Mouse (Mus musculus): Measurements from ENCODE around the gene Mrgprd.

The Mrgprd gene

DNA sequence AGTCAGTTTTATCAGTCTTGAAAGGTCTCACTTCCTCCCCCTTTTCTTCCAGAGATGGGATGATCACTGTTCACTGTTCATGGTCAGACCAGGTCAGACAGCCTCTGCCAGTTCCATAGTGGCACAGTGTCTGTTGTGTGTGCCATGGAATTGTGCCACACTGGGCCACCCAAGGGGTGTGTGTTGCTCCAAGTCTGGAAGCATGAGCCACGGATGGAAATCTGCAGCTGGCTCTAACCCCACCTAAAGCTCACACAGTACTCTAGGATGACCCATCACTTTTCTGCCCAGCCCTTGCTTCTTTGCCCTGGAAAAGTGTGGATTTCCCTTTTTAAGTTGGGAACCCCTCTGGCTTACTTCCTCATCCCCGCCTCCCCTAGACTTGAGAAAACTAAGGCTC is 10.5 kb upstream of the Mrgprd start:
- DNase-seq: no peak

DNA sequence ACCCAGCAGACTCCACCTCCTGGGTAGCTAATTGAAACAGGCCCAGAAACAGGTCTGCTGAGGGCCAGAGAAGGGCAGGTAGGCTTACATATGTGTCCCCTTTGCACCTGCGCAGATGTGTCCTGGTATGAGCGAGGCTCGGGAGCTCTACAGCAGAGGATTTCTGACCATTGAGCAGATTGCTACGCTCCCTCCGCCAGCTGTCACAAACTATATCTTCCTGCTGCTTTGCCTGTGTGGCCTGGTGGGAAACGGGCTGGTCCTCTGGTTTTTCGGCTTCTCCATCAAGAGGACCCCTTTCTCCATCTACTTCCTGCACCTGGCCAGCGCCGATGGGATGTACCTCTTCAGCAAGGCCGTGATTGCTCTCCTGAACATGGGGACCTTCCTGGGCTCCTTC is 7.0 kb upstream of the Mrgprd start:
- DNase-seq: peak in 1 of 2 experiments; percentile 52

DNA sequence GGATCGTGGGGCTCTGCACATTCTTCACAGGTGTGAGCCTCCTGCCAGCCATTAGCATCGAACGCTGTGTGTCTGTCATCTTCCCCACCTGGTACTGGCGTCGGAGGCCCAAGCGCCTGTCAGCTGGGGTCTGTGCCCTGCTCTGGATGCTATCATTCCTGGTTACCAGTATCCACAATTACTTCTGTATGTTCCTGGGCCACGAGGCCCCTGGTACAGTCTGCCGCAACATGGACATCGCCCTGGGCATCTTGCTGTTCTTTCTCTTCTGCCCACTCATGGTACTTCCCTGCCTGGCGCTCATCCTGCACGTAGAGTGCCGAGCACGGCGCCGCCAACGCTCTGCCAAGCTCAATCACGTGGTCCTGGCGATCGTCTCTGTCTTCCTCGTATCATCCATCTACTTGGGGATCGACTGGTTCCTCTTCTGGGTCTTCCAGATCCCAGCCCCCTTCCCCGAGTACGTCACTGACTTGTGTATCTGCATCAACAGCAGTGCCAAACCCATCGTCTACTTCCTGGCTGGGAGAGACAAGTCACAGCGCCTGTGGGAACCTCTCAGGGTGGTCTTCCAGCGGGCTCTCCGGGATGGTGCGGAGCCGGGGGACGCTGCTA is 6.5 kb upstream of the Mrgprd start:
- DNase-seq: peak; percentile 77 to 78

DNA sequence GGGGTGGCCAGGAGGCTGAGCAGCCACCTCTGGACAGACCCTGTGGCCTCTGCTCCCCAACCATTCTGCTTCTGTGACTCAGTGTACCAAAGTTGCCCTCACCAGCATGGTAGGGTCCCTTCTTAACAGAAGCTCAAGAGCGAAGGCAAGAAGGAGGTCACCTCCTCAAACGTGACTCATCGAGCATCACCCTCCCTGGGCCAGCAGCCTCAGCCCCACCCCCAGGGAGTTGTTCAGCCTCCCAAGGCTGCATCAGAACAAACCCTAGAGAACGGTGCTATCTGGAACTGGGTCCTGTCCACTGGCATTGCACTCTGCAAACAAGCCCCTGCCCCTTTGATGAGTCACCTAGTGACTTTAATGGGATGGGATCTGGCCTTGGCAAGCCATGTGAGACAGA is 5.8 kb upstream of the Mrgprd start:
- DNase-seq: peak; percentile 49 to 54

DNA sequence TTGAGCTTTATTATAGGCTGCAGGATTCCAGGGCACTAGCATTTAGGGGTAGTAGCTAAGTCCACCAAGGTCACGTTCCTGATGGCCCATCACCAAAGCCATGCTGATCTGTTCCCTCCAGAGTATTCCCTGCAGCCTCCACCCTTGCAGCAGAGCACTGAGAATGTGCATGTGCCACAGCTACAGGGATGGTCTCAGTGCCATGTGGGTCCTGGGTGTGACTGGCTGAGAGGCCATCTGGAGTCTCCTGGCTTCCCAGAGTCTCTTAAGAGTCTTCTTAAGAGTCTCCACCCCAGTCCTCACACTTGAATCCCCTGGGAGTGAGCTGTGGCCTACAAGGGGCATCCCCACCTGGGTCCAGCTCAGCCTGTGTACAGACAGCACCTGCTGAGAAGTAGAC is 4.8 kb upstream of the Mrgprd start:
- peak in 1 of 2 experiments; percentile 48 for DNase-seq

DNA sequence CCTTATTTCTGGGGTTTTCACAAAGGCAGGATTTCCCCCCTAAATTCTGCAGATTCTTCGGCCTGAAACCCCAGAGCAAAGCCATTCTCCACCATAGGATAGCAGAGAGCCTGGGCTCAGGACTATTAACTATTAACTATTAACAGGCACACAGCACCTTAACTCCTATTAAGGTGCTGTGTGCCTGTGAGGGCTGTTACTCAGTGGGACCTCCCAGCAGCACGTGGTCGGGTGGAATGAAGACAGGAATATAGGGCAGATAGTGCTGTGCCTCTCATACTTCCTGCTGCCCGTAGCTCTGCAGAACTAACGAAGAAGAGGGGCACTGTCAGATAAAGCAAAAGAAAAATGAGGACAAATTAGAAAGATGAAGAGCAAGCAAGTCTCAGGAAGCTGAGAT is 4.1 kb upstream of the Mrgprd start:
- DNase-seq: no peak

DNA sequence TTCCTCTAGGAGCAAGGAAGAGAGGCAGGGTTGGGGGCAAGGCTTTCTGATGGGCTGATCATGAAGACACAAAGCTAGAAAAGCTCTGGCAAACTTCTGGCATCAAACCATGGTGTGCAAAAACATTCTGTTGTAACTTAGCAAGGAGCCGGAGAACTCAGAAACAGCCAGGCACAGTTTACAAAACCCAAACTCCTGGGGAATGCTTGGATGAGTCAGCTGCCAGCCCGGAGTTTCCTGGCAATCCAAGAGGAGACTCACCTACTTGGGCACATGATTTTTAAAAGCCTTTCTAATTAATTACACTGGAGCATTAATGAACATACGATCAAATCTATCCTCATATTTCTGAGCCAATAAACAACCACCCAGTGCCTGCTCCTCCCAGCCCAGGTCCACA is 2.5 kb upstream of the Mrgprd start:
- no peak for DNase-seq

DNA sequence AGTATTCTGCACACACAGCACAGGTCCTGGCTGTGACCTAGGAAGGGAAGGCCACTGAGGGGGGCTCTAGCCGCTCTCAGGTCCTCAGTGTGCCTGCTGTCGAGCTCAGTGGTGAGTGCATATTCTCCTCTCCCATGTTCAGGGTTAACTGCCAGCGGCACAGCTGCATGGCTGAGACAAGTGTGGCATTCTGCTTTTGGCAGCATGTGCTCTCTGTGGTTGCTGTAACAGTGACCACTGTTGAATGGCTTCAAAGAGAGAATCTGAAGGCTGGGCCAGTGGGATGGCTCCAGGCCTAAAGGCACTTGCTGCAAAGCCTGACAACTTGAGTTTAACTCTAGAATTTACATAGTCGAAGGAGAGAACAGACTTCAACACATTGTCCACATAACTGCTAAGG is 2.9 kb downstream of the Mrgprd start:
- no peak for DNase-seq

DNA sequence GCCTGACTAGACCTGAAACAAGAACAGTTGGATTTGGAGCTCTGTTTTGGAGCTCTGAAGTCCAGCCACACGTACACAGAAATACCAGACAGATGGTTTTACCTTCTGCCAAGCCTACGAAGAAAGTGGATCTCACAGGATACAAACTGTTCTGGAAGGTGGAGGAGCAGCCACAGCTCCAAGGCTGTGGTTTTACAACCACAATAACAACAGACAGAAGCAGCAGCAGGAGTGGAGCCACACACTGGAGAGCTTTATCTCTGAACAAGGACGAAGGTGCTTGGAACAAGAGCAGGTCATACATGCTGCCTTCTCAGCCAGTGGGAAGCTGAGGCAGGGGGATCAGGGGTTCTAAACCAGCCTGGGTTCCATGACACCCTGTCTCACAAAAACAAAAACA is 4.8 kb downstream of the Mrgprd start:
- DNase-seq: peak; percentile 65 to 72

DNA sequence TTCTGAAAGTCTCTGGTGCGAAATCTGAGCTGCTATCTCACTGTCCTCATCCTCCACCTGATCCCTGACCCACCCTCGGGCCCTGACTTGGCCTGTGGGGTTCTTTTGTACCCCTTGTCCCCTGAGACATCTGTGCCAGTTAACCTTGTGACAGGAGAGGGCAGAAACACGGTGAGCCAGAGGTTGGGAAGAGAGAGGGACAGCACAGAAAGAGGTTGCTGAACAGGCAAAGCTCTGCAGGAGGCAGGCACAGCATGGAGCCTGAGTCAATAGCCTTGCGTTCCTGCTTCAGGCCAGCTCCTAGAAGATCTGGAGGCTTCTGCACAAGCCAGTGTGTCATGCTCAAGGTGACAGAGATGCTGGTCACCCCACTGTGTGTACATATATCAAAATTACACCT is 9.0 kb downstream of the Mrgprd start:
- DNase-seq: no peak

DNA sequence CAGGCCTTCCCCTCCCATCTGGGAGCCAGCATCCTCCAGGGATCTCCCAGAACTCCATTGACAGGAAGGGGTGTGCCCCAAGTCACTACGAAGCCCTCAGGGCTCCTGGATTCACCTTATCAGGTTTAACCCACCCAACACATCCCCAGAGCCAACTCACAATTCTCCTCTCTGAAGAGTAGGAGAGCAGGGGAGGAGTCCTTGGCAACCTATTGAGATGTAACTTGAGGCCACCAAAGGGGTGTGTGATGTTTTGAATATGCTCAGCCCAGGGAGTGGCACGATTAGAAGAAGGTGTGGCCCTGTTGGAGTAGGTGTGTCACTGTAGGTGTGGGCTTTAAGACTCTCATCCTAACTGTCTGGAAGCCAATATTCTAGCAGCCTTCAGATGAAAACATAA is 11.1 kb downstream of the Mrgprd start:
- DNase-seq: no peak

DNA sequence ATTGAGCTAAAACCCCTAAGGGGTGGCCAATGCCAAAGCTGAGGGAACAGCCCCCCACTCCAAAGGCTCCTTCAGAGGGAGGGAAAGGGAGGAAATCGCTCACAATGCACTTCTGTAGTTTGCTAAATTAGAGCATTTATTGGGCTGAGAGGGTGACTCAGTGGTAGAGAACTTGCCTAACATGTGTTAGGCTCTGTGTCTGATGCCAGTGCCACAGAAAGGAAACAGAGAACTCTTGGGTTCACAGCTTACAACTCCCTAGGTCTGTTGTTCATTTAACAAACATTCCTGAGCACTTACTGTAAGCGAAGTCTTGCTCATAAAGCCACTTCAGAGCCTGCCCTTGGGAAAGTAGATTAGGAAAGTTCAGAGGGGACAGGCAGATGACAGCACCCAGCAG is 15.3 kb downstream of the Mrgprd start:
- DNase-seq: no peak

DNA sequence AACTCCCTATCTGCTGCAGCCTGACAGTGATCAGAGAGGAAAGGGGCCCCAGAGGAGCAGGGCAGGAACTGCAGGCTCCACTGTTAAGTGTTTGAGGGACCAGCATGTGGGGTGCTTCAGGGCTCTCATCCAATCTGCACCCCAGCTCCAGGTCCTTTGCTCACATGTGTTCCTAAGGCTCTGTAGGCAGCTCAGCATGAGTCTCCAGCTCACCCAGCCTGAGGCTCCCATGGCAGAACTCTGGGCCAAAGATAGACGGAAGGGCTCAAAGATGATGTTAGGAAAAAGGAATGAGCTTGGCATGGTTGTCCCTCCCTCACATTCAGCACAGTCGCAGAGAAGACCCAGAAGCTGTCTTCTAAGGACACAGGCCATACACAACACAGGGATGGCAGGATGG is 16.0 kb downstream of the Mrgprd start:
- no peak for DNase-seq

DNA sequence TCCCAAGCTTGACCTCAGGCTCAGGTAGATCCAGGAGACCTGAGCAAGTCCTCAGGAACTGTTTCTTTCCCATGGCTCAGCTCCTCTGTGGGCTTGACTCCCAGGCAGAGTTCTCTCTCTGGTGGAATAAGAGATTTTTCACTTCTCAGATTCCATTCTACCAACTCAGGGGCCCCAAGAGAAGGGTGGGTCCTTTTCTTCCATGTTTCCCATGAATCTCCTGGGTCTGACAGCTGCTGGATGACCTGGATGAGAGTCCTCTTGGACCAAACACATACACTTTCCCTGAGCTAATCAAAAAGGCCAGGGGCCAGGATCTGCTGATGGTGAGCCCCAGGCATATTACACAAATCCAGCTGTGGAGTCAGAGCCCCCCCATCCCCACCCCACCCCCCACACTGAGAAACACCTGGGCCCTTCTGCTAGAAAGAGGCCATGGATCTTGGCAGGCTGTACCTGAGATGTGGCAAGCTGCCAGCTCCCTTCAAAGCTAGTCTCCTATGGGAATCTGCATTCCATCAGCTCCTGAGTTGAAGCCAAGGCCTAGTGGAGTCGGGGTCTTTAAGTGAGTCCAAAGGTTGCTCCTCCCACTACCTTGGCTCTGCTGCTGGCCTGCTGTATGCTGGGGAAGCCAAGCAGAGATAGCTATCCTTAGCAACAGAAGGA is 17.9 kb downstream of the Mrgprd start:
- DNase-seq: peak; percentile 78 to 84

DNA sequence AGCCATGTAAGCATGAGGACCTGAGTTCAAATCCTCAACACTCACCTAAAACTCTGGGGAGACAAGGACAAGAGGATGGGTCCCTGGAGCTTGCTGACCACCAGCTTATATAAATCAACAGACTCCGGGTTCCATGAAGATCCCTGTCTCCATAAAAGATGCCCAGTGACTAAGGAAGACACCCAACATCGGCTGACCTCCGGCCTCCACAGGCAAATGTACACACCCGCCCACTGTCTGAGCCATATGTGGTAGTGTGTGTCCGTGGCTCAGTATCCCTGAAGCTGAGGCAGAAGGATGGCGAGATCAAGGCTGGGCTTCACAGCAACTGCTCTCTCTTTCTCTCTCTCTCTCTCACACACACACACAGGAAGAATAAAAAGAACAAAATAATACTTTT is 19.3 kb downstream of the Mrgprd start:
- DNase-seq: peak in 1 of 2 experiments; percentile 43

DNA sequence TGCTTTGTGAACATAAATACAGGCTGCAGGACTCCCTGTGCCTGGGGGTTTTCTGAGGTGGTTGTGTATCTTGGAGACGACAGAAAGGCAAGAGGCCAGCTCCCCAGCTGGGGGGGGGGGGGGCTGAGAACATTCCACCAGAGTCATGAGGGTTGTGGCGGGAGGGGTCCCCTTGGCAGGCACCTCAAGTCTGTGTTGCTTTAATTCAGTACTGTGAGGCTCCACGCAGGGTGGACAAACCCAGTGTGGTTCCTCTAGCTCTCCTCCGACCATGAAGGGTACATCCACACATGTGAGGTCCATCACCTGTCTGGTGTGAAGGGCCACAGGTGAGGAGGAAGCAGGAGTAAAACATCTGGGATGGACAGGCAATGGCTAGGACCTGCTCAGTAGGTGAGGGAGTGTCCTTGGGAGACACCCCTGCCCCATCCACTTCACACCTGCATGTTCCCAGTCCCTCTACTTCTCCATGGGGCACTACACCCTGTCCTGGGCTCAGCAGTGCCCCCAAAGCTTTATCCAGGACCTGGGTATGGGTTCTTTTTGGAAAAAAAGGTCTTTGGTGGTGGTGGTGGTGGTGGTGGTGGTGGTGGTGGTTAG is 19.9 kb downstream of the Mrgprd start:
- peak in 1 of 2 experiments; percentile 58 for DNase-seq

DNA sequence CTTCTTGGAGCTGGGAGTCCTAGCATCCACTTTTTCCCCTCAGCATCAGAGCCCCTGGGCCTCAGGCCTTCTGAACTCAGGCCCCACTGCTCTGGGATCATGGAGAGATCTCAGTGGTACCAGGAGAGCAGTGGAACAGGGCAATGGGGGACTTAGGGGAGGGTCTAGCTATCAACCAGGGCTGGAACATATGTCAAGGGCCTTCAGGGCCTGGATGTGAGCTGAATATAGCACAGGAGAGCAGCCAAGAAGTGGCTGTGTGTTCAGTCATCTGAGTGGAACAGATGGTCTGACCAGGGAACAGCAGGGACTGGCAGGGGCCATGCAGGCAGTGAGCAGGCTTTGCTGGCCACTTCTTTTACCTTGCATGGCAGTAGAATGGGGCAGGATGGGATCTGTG is 20.6 kb downstream of the Mrgprd start:
- peak; percentile 95 for DNase-seq

DNA sequence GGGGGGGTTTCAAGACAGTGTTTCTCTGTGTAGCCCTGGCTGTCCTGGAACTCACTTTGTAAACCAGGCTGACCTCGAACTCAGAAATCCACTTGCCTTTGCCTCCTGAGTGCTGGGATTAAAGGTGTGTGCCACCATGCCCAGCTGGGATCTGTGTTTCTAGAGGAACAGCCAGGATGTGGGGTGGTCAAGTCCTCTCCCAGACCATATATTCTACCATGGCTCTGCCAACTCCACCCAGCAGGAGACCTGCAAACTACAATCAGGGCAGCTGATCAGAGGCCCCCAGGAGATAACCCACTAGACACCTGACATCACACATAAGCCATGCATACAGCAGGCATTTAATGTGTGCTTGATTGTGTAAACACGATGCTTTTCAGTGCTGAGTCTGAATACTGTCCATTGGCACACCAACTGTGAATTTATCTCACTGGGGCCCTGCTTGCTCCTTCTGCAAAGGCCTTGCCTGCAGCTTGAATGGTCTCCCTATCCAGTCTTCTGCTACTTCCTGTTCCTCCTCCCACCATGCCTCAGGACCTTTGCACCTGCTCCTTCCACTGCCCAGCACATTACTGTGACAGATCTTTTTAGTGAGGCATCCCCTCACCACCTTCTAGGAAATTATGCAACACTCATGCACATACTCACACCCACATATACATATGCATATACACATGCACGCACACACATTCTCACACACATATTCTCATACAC is 21.1 kb downstream of the Mrgprd start:
- peak; percentile 78 to 82 for DNase-seq

DNA sequence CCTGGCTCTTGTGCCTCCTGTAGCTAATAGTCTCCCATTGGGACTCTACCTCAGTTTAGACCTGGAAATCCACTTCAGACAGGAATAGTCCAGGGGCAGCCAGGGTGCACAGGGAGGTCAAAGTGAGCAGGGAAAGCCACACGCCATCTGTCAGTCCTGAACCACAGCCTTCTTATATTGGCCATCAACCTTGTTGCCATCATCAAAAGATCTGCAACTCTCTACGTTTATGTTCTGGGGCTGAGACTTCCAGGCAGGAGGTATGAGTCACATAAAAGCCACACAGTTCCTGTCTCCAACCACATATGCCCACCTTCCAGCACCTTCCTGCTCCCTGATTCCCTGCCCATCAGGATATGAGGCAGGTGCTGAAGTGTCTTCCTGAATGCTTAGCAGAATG is 23.3 kb downstream of the Mrgprd start:
- peak; percentile 52 to 55 for DNase-seq

DNA sequence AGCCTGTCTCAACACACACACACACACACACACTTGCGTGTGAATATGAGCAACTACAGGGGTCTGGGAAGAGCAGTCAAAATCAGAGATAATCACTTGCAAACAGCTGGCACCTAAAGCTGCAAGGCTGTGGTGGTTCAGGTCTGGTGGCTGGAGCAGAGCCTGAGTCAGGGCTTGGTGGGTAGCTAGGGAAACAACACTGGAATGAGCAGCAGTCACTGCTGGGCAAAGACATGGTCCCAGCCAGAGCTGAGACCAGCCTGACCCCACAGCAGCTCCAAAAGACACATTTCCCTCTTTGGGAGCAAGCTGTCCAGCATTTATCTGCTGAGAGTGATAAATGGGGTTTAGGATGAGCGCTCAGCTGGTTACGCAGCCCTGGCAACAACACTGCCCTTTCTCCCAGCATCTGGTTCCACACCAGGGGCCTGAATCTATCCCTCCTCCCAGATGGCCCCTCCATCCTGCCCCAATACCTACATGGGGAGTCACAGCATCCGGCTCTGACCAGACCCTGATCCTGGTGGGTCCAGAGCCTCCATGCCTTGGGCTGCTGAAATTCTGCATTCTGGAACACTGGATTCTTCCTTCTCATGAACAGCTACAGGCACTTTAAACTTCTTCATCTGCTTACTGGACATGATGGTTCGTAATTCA is 25.7 kb downstream of the Mrgprd start:
- DNase-seq: no peak

Measured in cerebellum, postnatal 25 days (tissue).